Mouse (Mus musculus) hindlimb bud, embryonic 11.5 days (tissue): ENCODE results near the gene Btbd11.

Experiments used
- DNase-seq: peaks from one replicate; pipeline ENCODE4 v3.0.0-alpha.2; 2012; ENCODE audit warnings: low read depth, low spot score; ENCODE audit errors: extremely low spot score

The Btbd11 gene

GRCm38 (mm10) chr10:85386605-85387218, at the start of gene Btbd11:
Gene Btbd11 (plus strand): TSS chr10:85386814.
- peak; percentile 33 for DNase-seq

- no peak for DNase-seq
Measured at GRCm38 (mm10) chr10:85338733-85339132, 47.9 kb upstream of the Btbd11 start.

GRCm38 (mm10) chr10:85341867-85342266, 44.7 kb upstream of the Btbd11 start:
- DNase-seq = no peak

DNA sequence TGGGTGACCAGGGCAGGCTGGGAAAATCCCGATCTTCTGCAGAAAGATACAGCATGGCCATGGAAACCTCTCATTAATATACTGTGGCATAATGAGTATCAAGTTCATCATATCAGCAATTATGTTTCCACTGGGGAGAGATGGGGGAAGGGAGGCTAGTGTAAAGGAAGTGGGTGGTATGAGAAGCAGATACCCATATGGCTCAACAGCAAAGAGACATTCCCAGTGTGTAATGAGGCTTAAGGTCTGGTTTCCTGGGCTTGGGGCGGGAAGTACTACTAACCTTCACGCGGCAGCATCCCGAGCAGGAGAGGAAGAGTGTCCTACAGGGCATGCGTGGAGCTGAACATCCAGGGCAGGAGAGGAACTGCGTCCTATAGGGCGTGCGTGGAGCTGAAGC, 39.4 kb upstream of the Btbd11 start:
- no peak for DNase-seq

GRCm38 (mm10) chr10:85352505-85352904, 34.1 kb upstream of the Btbd11 start:
- no peak for DNase-seq

- no peak for DNase-seq
Measured at GRCm38 (mm10) chr10:85354270-85354669, 32.3 kb upstream of the Btbd11 start.

- no peak for DNase-seq
Measured at GRCm38 (mm10) chr10:85359501-85360066, 27.0 kb upstream of the Btbd11 start.

DNA sequence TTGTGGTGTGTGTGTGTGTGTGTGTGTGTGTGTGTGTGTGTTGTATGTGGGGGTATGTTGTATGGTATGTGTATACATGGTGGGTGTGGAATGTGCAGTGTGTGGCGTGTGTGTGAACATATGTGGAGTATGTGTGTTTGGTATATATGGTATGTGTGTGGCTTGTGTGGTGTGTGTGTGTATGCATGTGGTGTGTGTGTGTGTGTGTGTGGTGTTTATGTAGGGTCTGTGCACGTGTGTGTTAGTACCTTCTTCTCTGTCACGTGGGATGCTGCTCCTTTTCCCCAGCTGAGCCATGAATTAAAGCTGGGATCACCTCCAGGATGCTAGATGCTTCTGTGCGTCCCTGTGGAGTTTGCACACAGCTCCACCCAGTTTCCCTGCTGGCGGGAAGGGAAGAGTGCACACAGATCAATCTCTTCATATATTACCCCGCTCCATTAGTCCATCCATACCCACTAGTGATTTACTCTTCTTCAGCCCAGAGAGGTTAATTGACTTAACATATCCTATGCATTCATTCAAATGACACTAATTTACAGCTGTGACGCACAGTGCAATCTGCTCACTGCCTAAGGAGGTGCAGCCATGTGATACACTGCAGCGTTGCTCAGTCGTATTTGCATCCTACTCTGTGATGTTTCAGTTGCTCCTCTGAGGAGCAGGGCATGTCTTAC, 23.7 kb upstream of the Btbd11 start:
- no peak for DNase-seq

- no peak for DNase-seq
Measured at GRCm38 (mm10) chr10:85366876-85367275, 19.7 kb upstream of the Btbd11 start.

- no peak for DNase-seq
Measured at GRCm38 (mm10) chr10:85371309-85371708, 15.3 kb upstream of the Btbd11 start.

- DNase-seq = no peak
Measured at GRCm38 (mm10) chr10:85372108-85372507, 14.5 kb upstream of the Btbd11 start.

DNA sequence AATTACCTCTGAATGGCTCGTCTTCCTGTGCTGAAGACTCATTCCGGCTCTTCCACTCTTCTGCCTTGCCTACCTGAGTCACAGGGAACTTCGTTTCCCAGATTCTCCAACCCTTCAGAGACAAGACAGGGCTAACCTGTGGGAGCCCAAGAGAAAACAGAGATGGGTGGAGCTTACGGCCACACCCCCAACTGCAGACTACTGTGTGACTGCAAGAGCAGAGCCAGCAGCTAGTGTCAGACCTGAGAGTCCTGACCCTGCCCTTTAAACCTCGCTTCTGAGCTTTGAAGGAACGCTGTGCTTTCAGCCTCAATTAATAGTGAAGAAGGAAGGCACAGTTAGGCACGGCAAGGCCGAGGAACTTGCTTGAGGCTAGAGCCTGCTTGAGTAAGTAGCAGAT, 7.6 kb upstream of the Btbd11 start:
- no peak for DNase-seq

- DNase-seq = no peak
Measured at GRCm38 (mm10) chr10:85382981-85383380, 3.6 kb upstream of the Btbd11 start.

GRCm38 (mm10) chr10:85387219-85388070, 831 bp downstream of the Btbd11 start:
- no peak for DNase-seq

- no peak for DNase-seq
Measured at GRCm38 (mm10) chr10:85388071-85388750, 1.6 kb downstream of the Btbd11 start.

- no peak for DNase-seq
Measured at GRCm38 (mm10) chr10:85388751-85389115, 2.1 kb downstream of the Btbd11 start.

- no peak for DNase-seq
Measured at GRCm38 (mm10) chr10:85389286-85390139, 2.9 kb downstream of the Btbd11 start.

- no peak for DNase-seq
Measured at GRCm38 (mm10) chr10:85393016-85393415, 6.4 kb downstream of the Btbd11 start.

DNA sequence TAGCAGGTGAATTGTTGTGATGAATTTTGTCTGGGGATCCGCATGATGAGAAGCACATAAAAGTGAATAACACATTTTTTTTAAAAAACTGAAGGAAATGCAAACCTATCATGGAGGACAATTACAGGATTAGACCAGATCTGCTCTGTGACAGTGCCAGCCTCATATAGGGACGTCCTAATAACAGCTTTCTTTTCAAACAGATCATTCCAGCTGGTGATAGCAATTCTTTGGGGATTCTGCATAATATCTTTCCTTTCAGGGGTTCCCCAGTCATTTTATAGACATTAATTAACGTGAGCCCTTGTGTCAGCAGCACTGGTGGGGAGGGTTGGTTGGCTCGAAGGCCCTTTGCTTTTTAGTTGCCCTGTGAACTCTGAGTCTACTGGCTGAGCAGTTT, 7.9 kb downstream of the Btbd11 start:
- no peak for DNase-seq

GRCm38 (mm10) chr10:85411120-85411519, 24.5 kb downstream of the Btbd11 start:
- no peak for DNase-seq
